ENCODE assay signal across 7 mouse cellular contexts in genomic region chr19:6418233-6418879, GRCm38 (mm10). TPM values are rescaled to one million over a fixed set of nuclear protein-coding genes. Genes with fewer than 3 reads are reported as not detected.
DNase-seq lines count a peak whose midpoint lies in the region; ATAC-seq lines count a peak whose summit lies in the region.

TSS of gene Nrxn2 (plus strand) at chr19:6418731.

- intact Hi-C loops in gastrocnemius, postnatal 36 days (cut with DNase I), result loop anchor here (2.0 to 5.0 kb wide), 2 partner anchors 34 to 159 kb away; no protein-coding TSS in a partner anchor
- intact Hi-C loops in left cerebral cortex, postnatal 25 days (cut with DNase I), result loop anchor here (1.0 to 5.0 kb wide), 3 partner anchors 34 to 46 kb away; no protein-coding TSS in a partner anchor

- peaks cover 38% of the 10 kb centered on the region for H3K27me3 ChIP-seq in intestine, embryonic 16.5 days (replicated peaks; ENCODE audit: control insufficient read depth, insufficient read depth, low read length)
- H3K27me3 ChIP-seq in midbrain, embryonic 10.5 days (ENCODE audit: low read depth, poor library complexity, severe bottlenecking), result peaks cover 80% of the 10 kb centered on the region

- H3K9ac ChIP-seq in intestine, embryonic 16.5 days (ENCODE audit: low read depth, low read length), result peak within 1 kb of the TSS; percentile 63

- H3K27ac ChIP-seq in intestine, embryonic 16.5 days (ENCODE audit: low read length), result no peak within 1 kb of the TSS
- peak within 1 kb of the TSS; percentile 87 for H3K27ac ChIP-seq in midbrain, embryonic 10.5 days (replicated peaks)

- peak; percentile 78 for DNase-seq in adrenal gland, adult 8-10 months
- DNase-seq in embryo, embryonic 11.5 days (ENCODE audit: low read depth, low spot score), result peak; percentile 69
- DNase-seq in gastrocnemius, postnatal 36 days, result peak; percentile 80 to 82
- DNase-seq in left cerebral cortex, postnatal 25 days (ENCODE audit: low spot score in 2 of 2), result peak; percentile 94 to 97
- peak; percentile 91 for DNase-seq in midbrain, embryonic 10.5 days (ENCODE audit: low spot score)
- peak; percentile 93 to 95 for DNase-seq in right cerebral cortex, postnatal 36 days (ENCODE audit: low spot score in 2 of 2)

- no peaks in the 10 kb centered on the region for H3K36me3 ChIP-seq in intestine, embryonic 16.5 days (ENCODE audit: control insufficient read depth, insufficient read depth, low read length)
- H3K36me3 ChIP-seq in midbrain, embryonic 10.5 days, result no peaks in the 10 kb centered on the region

- peak within 1 kb of the TSS; percentile 57 for H3K4me3 ChIP-seq in intestine, embryonic 16.5 days (ENCODE audit: low read length)
- H3K4me3 ChIP-seq in midbrain, embryonic 10.5 days, result peak within 1 kb of the TSS; percentile 62

- no peaks in the 10 kb centered on the region for H3K9me3 ChIP-seq in intestine, embryonic 16.5 days (ENCODE audit: control insufficient read depth, low read length)
- no peaks in the 10 kb centered on the region for H3K9me3 ChIP-seq in midbrain, embryonic 10.5 days (replicated peaks)

- peak within 1 kb of the TSS; percentile 98 for H3K4me2 ChIP-seq in intestine, embryonic 16.5 days (ENCODE audit: low read depth, low read length)

- H3K4me1 ChIP-seq in intestine, embryonic 16.5 days (ENCODE audit: control insufficient read depth, insufficient read depth, low read length), result peaks cover 20% of the 10 kb centered on the region
- H3K4me1 ChIP-seq in midbrain, embryonic 10.5 days, result peaks cover 71% of the 10 kb centered on the region

- peak; percentile 89 for ATAC-seq in intestine, embryonic 16.5 days

- under 1% methylated on average over 46 of the region's 46 CpGs for WGBS in intestine, embryonic 16.5 days
- WGBS in midbrain, embryonic 10.5 days, result under 1% methylated on average over 46 of the region's 46 CpGs

RNA-seq across cellular contexts. Expression of gene Nrxn2, which starts in this region (rescaled TPM):
- 10 to 100 TPM in 3 of 4 experiments, 1 to 10 TPM in 1; 8.8 to 12.5 (median 11.5) TPM for total RNA-seq in adrenal gland, adult 8-10 months (2022)
- 1 to 10 TPM; 1.4 to 1.7 TPM for total RNA-seq in gastrocnemius, postnatal 36 days (2021)
- polyA plus RNA-seq in intestine, embryonic 16.5 days (2015; fragmentation: Nextera tagmentation; extraction: Ambion mirVana), result 0.73 and 0.97 TPM in 2 replicates
- 100 to 1,000 TPM; 627 to 654 TPM for total RNA-seq in left cerebral cortex, postnatal 25 days (2021)
- 5.1 and 7.2 TPM in 2 replicates for polyA plus RNA-seq in midbrain, embryonic 10.5 days (2016; fragmentation: Nextera tagmentation; extraction: Ambion mirVana)

Comparison
In these comparisons a context has a peak if more than half of its experiments do, and no peak if none do; other contexts are left out.
1. RNA of gene Nrxn2 (total RNA-seq): 627 to 654 TPM in left cerebral cortex, postnatal 25 days; 8.8 to 12.5 TPM in adrenal gland, adult 8-10 months and 1.4 to 1.7 TPM in gastrocnemius, postnatal 36 days; every median in the first group is over 10 times any median in the second.
2. Peak in ATAC-seq, H3K4me3 ChIP-seq, H3K9ac ChIP-seq and H3K4me2 ChIP-seq in intestine, embryonic 16.5 days; RNA of the gene not detected or under 1 TPM.
3. Peak in every context shown above with its lines, with median percentiles within 50 percentile points of each other: DNase-seq.